Mouse (Mus musculus): Measurements from ENCODE around the gene Inafm1.

Inafm1 gene

DNA sequence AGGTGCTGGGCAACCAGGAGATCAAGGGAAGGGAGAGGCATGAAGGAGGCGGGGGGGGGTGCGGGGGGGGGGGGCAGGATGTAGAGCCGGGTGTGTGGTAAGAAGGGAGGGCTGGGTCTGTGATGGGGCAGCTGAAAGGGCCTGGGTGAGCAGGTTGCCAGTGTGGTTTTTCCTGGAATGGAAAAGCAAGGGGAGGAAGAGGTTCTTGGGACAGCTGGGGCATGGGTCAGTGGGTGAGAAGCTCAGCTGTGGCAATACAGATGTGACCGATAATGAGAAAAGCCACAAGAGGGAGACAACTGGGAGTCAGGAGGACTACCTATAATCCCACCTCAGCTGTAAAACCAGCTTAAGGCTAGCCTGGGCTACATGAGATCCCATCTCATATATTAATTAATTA, 27.5 kb downstream of the Inafm1 start:
- TF ChIP-seq GATA4 (IDR thresholded peaks at IDR 0.05; ENCODE audit: insufficient replicate concordance, low read length): no peak

DNA sequence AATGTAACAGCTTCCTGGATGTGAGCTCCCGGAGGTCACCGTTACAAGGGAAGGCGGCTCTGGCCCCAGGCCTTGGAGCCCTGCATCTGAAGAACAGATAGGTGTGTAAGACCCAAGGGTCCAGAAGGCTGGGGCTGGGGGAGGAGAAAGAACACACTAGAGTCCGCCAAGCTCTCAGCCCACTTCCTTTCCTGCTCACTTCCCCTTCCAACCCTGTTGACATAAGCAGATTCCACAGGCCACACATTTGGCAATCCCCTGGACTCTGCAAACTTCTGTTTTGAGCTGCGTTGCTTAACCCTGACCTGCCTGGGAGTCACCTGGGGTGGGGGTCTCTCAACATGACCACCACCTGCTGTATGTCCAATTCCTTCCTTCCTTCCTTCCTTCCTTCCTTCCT, 29.4 kb downstream of the Inafm1 start, which contains the start of gene C5ar2:
C5ar2 (minus strand) TSS at position 88 of the 400 bp plus-strand sequence.
- TF ChIP-seq GATA4 (IDR thresholded peaks at IDR 0.05; ENCODE audit: insufficient replicate concordance, low read length): no peak

DNA sequence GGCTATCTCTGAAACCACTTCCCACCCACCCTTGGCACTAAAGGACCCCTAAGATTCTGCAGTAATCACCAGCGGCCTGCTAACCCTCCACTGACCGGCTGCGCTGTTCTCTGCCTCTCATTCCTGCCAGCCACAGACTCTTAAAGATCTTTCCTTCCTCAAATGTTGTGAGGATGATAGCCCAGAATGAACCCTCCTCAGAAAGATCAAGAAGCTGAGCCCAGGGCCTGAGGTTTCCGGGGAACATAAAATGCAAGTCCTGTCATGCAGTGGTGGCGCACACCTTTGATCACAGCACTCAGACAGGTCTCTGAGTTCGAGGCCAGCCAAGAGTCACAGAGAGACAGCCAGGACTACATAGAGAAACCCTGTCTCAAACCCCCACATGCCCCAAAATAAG, 31.2 kb downstream of the Inafm1 start:
- no peak for TF ChIP-seq GATA4 (IDR thresholded peaks at IDR 0.05; ENCODE audit: insufficient replicate concordance, low read length)

DNA sequence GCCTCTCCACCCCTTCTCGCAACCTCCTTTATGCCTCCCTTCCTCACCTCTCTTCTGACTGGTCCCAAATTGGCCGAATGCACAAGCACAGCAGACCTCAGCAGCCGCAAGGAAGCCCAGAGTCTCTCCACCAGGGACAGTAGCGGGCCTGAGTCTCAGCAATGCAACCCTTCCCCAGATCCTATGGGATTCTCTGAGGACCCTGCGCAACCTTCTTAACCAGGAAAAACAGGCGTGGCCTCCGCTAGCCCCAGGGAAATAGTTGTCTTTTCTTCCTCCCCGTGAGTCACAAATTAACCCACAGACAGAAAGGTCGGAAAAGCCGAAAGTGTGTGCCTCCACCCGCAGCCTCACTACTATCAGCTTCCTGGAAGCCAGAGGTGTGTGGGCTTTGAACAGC, 31.6 kb downstream of the Inafm1 start:
- no peak for TF ChIP-seq GATA4 (IDR thresholded peaks at IDR 0.05; ENCODE audit: insufficient replicate concordance, low read length)

DNA sequence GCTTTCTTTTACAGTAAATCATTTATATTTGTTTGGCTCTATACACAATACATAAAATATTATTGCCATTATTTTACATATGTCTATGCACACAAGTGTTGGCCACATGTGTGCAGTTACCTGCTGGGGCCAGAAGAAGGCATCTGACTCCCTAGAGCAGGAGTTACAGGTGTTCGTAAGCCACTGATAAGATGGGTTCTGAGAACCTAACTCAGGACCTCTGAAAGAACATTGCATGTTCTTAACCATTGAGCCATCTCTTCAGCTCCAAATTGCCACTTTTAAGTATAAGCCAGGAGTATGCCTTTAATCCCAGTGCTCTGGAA, 32.5 kb downstream of the Inafm1 start:
- no peak for TF ChIP-seq GATA4 (IDR thresholded peaks at IDR 0.05; ENCODE audit: insufficient replicate concordance, low read length)

DNA sequence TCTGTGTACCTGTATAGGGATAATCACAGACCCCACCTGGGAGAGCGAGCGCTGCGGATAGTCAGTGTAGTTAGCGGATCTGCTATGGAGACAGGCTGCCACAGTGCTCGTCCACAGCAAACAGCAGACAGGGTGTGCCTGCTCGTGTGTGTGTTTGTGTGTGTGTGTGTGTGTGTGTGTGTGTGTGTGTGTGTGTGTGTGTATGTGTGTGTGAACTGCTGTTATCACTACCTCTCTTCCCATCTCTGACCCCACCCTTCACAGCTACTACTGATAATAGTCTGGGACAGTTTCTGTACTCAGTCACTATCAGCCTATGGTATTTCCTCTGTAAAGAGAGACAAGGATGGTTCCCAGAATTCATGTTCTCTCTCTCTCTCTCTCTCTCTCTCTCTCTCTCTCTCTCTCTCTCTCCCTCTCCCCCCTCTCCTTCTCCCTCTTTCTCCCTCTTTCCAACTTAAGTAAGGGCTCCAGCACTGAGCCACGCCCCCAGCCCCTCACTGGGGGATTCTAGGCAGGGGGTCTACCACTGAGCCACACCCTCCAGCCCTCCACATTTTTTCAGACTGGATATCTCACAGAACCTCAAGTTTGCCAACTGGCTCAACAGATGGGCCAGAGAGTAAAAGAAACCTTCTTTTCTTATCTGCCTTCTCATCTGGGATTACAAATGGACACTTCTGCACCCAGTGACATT, 33.0 kb downstream of the Inafm1 start:
- peak; percentile 98 for TF ChIP-seq GATA4 (IDR thresholded peaks at IDR 0.05; ENCODE audit: insufficient replicate concordance, low read length)

DNA sequence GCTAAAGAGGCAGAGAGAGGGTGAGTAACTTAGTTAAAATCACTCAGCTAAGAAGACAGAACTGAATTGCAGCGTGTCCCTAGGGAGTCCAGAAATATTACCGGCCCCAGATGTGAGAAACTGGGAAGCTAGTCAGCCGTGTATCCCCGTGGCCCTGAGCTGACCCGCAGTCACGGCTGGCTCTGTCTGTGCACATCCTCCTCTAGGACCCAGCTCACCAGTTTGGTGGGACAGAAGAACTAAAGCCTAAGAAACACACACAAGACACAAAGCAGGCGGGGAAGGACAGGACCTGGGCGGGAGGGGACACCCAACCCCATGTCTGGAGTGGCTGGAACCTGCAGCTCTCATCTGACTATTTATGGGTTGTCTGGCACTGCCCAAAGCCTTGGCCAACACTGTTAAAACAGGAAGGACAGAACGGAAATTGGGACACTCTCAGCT, 33.8 kb downstream of the Inafm1 start:
- no peak for TF ChIP-seq GATA4 (IDR thresholded peaks at IDR 0.05; ENCODE audit: insufficient replicate concordance, low read length)

DNA sequence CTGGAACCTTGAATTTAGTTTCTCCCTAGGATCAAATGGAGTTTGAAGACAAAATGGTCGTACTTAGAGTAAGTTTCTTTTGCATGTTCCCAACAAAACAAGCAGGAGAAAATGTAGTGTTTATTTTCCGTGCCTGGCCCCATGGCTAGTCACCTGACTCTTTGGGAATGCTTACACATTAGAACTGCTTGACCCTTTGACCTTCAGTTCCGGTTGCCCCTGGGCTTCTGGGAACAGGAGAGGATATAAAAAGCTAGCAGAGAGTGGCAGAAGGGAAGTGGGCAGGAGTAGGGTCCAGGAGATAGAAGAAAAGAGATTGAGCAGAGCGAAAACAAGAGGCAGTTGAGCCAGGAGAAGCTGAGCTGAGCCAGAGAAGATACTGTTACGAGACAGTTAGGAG, 43.5 kb downstream of the Inafm1 start:
- peak; percentile 52; the same call in 1 of the 2 replicates for TF ChIP-seq GATA4 (IDR thresholded peaks at IDR 0.05; ENCODE audit: insufficient replicate concordance, low read length)

Measured in liver, adult (tissue).